Comparison of ENCODE assay signal across 10 mouse cellular contexts in the genomic region with DNA sequence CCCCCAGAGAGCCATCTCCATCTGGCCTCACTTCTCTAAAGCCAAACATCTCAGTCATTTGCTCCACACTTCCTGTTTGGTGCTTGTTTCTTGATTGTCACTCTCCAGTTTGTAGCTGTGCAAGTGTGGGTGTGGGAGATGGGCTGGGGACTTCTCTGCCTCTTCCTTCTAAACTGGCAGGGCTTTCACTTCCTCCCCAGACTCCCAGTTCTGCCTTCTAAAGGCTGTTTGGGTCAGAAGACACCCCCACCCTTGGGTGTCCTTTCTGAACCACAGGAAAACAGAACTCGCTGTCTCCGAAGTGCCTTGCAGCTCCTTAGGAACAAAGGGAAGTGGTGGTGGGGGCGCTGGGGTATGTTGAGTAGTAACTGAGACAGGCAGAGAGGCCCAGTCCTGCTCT. TPM values are rescaled to one million over a fixed set of nuclear protein-coding genes. Genes with fewer than 3 reads are reported as not detected.
A peak's percentile ranks its signal among the peaks of the same experiment; 100 is the strongest.
DNase-seq lines count a peak whose midpoint lies in the region; ATAC-seq lines count a peak whose summit lies in the region.
"Had no signal": no experiment of that assay in that cellular context is flagged by ENCODE, and none has a peak within 500 bp of the region (broad histone marks: within the 10 kb centered on the region; RNA-seq: fewer than 3 reads in every experiment).

No protein-coding gene starts in this region.

- WGBS in hindbrain, embryonic 14.5 days, result 83% methylated on average over 3 of the region's 3 CpGs

- peaks cover 32% of the 10 kb centered on the region for H3K27me3 ChIP-seq in hindbrain, embryonic 14.5 days (ENCODE audit: control insufficient read depth, insufficient read depth, low read length)

- H3K4me1 ChIP-seq in hindbrain, embryonic 14.5 days (replicated peaks; ENCODE audit: control insufficient read depth, insufficient read depth, low read length), result peaks cover 5% of the 10 kb centered on the region; the same call in 1 of the 2 replicates

- no peaks in the 10 kb centered on the region for H3K9me3 ChIP-seq in hindbrain, embryonic 14.5 days (ENCODE audit: control insufficient read depth, low read length)
- H3K9me3 ChIP-seq: limb, embryonic 10.5 days; neural tube, embryonic 13.5 days had no signal

- H3K27ac ChIP-seq in hindbrain, embryonic 14.5 days, result no peak overlapping the region
- H3K27ac ChIP-seq: limb, embryonic 10.5 days; neural tube, embryonic 13.5 days had no signal

- H3K9ac ChIP-seq in hindbrain, embryonic 14.5 days, result no peak overlapping the region
- H3K9ac ChIP-seq: neural tube, embryonic 13.5 days had no signal

- no peak overlapping the region for H3K4me3 ChIP-seq in hindbrain, embryonic 14.5 days (replicated peaks; ENCODE audit: low read length)
- H3K4me3 ChIP-seq: limb, embryonic 10.5 days; neural tube, embryonic 13.5 days had no signal

- ATAC-seq in hindbrain, embryonic 14.5 days (ENCODE audit: low FRiP score), result no peak

- no peak overlapping the region for H3K4me2 ChIP-seq in hindbrain, embryonic 14.5 days (replicated peaks)
- H3K4me2 ChIP-seq: neural tube, embryonic 13.5 days had no signal

- H3K36me3 ChIP-seq in hindbrain, embryonic 14.5 days (replicated peaks; ENCODE audit: control insufficient read depth, insufficient read depth), result no peaks in the 10 kb centered on the region
- H3K36me3 ChIP-seq: limb, embryonic 10.5 days; neural tube, embryonic 13.5 days had no signal

- peak; percentile 98 for DNase-seq in heart, adult 11 months
- no peak for DNase-seq in heart, adult 8-10 months (ENCODE audit: low spot score)
- peak; percentile 21 for DNase-seq in thymus, postnatal 14 days
- DNase-seq in thymus, postnatal 10 days (ENCODE audit: low spot score in 2 of 2), result no peak
- DNase-seq in lung, postnatal 4 days, result peak; percentile 65 to 68
- DNase-seq in hindbrain, embryonic 14.5 days (ENCODE audit: low spot score), result no peak
- no peak for DNase-seq in cerebellum, adult 11 months
- no peak for DNase-seq in adipocyte (ENCODE audit: low spot score)

RNA-seq across cellular contexts. Expression of a gene that starts 1.8 kb away (rescaled TPM):
- 1 to 10 TPM; 2.8 to 4.3 (median 3.1) TPM for total RNA-seq in heart, adult 8-10 months (2022)
- polyA plus RNA-seq in hindbrain, embryonic 14.5 days (2014; fragmentation: Nextera tagmentation; extraction: Ambion mirVana), result 0.83 and 1.0 TPM in 2 replicates

RNA-seq across cellular contexts. Expression of a gene that starts 52.1 kb away (rescaled TPM):
- 10 to 100 TPM; 14.5 to 17.8 (median 15.8) TPM for total RNA-seq in heart, adult 8-10 months (2022)
- 12.9 and 15.1 TPM in 2 replicates for polyA plus RNA-seq in hindbrain, embryonic 14.5 days (2014; fragmentation: Nextera tagmentation; extraction: Ambion mirVana)

Comparison
In these comparisons a context has a peak if more than half of its experiments do, and no peak if none do; other contexts are left out.
1. DNase-seq: peak in heart, adult 11 months (single experiment), thymus, postnatal 14 days (single experiment) and lung, postnatal 4 days (2 of 2); none in heart, adult 8-10 months (single experiment), thymus, postnatal 10 days (0 of 2), hindbrain, embryonic 14.5 days (single experiment), cerebellum, adult 11 months (single experiment) and adipocyte (single experiment).